Mouse (Mus musculus) embryonic fibroblast, embryonic 13.5 days (primary cell): ENCODE results near the gene Nxnl1.

Source experiments
- CTCF ChIP-seq: IDR thresholded peaks from 2 replicates; pipeline ENCODE4 v1.5.1; 2011; ENCODE audit warnings: mild to moderate bottlenecking, control low read depth, low read length, moderate library complexity, borderline replicate concordance; ENCODE audit not compliant: insufficient read depth
- POLR2A ChIP-seq: IDR thresholded peaks from 2 replicates; pipeline ENCODE4 v1.6.1; 2011; ENCODE audit warnings: low read depth, mild to moderate bottlenecking, control low read depth, low read length, moderate library complexity

DNA sequence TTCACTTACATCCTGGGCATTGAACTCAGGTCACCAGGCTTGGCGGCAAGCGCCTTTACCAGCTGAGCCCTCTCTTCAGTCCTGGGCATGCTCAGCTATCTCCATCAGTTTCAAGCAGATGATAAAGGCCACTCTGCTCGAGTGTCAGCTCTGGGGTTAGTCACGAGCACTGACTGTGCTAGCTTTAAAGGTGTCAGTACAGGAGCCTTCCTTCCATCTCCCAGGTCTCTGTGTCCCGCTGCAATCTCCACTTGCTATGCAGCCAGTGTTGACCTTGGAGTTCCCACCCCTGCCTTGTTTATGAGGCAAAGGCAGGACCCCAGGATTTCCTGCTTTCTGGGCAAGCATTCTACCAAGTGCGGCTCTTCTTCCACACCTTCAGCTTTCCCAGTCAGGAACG lies 1.2 kb upstream of the Nxnl1 start:
- TF ChIP-seq CTCF: no peak
- TF ChIP-seq POLR2A: no peak
